Mouse (Mus musculus): ENCODE results near the gene Map2. TPM values are rescaled to one million over a fixed set of nuclear protein-coding genes. Genes with fewer than 3 reads are reported as not detected.
A peak's percentile ranks its signal among the peaks of the same experiment; 100 is the strongest.

The Map2 gene
- 489 and 491 TPM in 2 replicates for polyA plus RNA-seq (2014; fragmentation: Nextera tagmentation; extraction: Ambion mirVana)

GRCm38 (mm10) chr1:66175041-66175665 lies at the start of gene Map2:
TSS of gene Map2 (plus strand) at chr1:66175273.
- H3K4me3 ChIP-seq (replicated peaks; ENCODE audit: low read depth, low read length), result peak within 1 kb of the TSS; percentile 69
- no peaks in the 10 kb centered on the region for H3K27me3 ChIP-seq (ENCODE audit: control insufficient read depth, insufficient read depth, low read length)
- ATAC-seq (ENCODE audit: low FRiP score, low TSS enrichment) (peak; percentile 94), DNase-seq (peak; percentile 94)
- WGBS, result under 1% methylated on average over 59 of the region's 61 CpGs
- peak within 1 kb of the TSS; percentile 68 for H3K4me2 ChIP-seq (ENCODE audit: low read length)
- peaks cover 19% of the 10 kb centered on the region for H3K4me1 ChIP-seq (ENCODE audit: control insufficient read depth, insufficient read depth, low read length)
- peak within 1 kb of the TSS; percentile 93 for H3K27ac ChIP-seq (replicated peaks; ENCODE audit: low read depth, low read length)
- peak within 1 kb of the TSS; percentile 96 for H3K9ac ChIP-seq (replicated peaks; ENCODE audit: low read length)
- H3K36me3 ChIP-seq (ENCODE audit: control insufficient read depth, insufficient read depth, low read length), result no peaks in the 10 kb centered on the region
- no peaks in the 10 kb centered on the region for H3K9me3 ChIP-seq (ENCODE audit: control insufficient read depth, low read length)

GRCm38 (mm10) chr1:66133014-66133413 lies 42.1 kb upstream of the Map2 start:
- Histone ChIP-seq H3K4me3 (replicated peaks; ENCODE audit: low read depth, low read length) (no peak overlapping the region), H3K4me1 (ENCODE audit: control insufficient read depth, insufficient read depth, low read length) (no peaks in the 10 kb centered on the region), H3K27me3 (ENCODE audit: control insufficient read depth, insufficient read depth, low read length) (no peaks in the 10 kb centered on the region), H3K36me3 (ENCODE audit: control insufficient read depth, insufficient read depth, low read length) (no peaks in the 10 kb centered on the region), H3K27ac (replicated peaks; ENCODE audit: low read depth, low read length) (no peak overlapping the region), H3K4me2 (ENCODE audit: low read length) (no peak overlapping the region), H3K9me3 (ENCODE audit: control insufficient read depth, low read length) (no peaks in the 10 kb centered on the region), H3K9ac (replicated peaks; ENCODE audit: low read length) (no peak overlapping the region)
- ATAC-seq (ENCODE audit: low FRiP score, low TSS enrichment) (no peak), DNase-seq (no peak)

- H3K4me3 ChIP-seq (replicated peaks; ENCODE audit: low read depth, low read length), result no peak overlapping the region
- no peak overlapping the region for H3K27ac ChIP-seq (replicated peaks; ENCODE audit: low read depth, low read length)
- no peak overlapping the region for H3K9ac ChIP-seq (replicated peaks; ENCODE audit: low read length)
- ATAC-seq (ENCODE audit: low FRiP score, low TSS enrichment) (no peak), DNase-seq (no peak)
- no peak overlapping the region for H3K4me2 ChIP-seq (ENCODE audit: low read length)
- H3K36me3 ChIP-seq (ENCODE audit: control insufficient read depth, insufficient read depth, low read length), result no peaks in the 10 kb centered on the region
- no peaks in the 10 kb centered on the region for H3K4me1 ChIP-seq (ENCODE audit: control insufficient read depth, insufficient read depth, low read length)
- H3K9me3 ChIP-seq (ENCODE audit: control insufficient read depth, low read length), result no peaks in the 10 kb centered on the region
- H3K27me3 ChIP-seq (ENCODE audit: control insufficient read depth, insufficient read depth, low read length), result no peaks in the 10 kb centered on the region
Observed at GRCm38 (mm10) chr1:66135324-66135723, 39.7 kb upstream of the Map2 start.

GRCm38 (mm10) chr1:66140686-66141085 lies 34.4 kb upstream of the Map2 start:
- H3K4me1 ChIP-seq (ENCODE audit: control insufficient read depth, insufficient read depth, low read length), result no peaks in the 10 kb centered on the region
- no peak overlapping the region for H3K27ac ChIP-seq (replicated peaks; ENCODE audit: low read depth, low read length)
- no peak overlapping the region for H3K4me3 ChIP-seq (replicated peaks; ENCODE audit: low read depth, low read length)
- no peaks in the 10 kb centered on the region for H3K27me3 ChIP-seq (ENCODE audit: control insufficient read depth, insufficient read depth, low read length)
- H3K9ac ChIP-seq (replicated peaks; ENCODE audit: low read length), result no peak overlapping the region
- 86% methylated on average over 1 of the region's 1 CpGs for whole genome bisulfite sequencing
- ATAC-seq (ENCODE audit: low FRiP score, low TSS enrichment) (no peak), DNase-seq (no peak)
- no peaks in the 10 kb centered on the region for H3K9me3 ChIP-seq (ENCODE audit: control insufficient read depth, low read length)
- no peak overlapping the region for H3K4me2 ChIP-seq (ENCODE audit: low read length)
- no peaks in the 10 kb centered on the region for H3K36me3 ChIP-seq (ENCODE audit: control insufficient read depth, insufficient read depth, low read length)

- Histone ChIP-seq H3K9ac (replicated peaks; ENCODE audit: low read length) (no peak overlapping the region), H3K4me2 (ENCODE audit: low read length) (no peak overlapping the region), H3K4me3 (replicated peaks; ENCODE audit: low read depth, low read length) (no peak overlapping the region), H3K36me3 (ENCODE audit: control insufficient read depth, insufficient read depth, low read length) (no peaks in the 10 kb centered on the region), H3K27ac (replicated peaks; ENCODE audit: low read depth, low read length) (no peak overlapping the region), H3K4me1 (ENCODE audit: control insufficient read depth, insufficient read depth, low read length) (peaks cover 14% of the 10 kb centered on the region), H3K9me3 (ENCODE audit: control insufficient read depth, low read length) (no peaks in the 10 kb centered on the region), H3K27me3 (ENCODE audit: control insufficient read depth, insufficient read depth, low read length) (no peaks in the 10 kb centered on the region)
- no peak for DNase-seq
- 79% methylated on average over 3 of the region's 3 CpGs for WGBS
- no peak for ATAC-seq (ENCODE audit: low FRiP score, low TSS enrichment)
Observed at GRCm38 (mm10) chr1:66145180-66145579, 29.9 kb upstream of the Map2 start.

- Histone ChIP-seq H3K4me2 (ENCODE audit: low read length) (peak overlapping the region; percentile 20), H3K27me3 (ENCODE audit: control insufficient read depth, insufficient read depth, low read length) (no peaks in the 10 kb centered on the region), H3K4me1 (ENCODE audit: control insufficient read depth, insufficient read depth, low read length) (peaks cover 14% of the 10 kb centered on the region), H3K4me3 (replicated peaks; ENCODE audit: low read depth, low read length) (no peak overlapping the region), H3K9ac (replicated peaks; ENCODE audit: low read length) (no peak overlapping the region), H3K9me3 (ENCODE audit: control insufficient read depth, low read length) (no peaks in the 10 kb centered on the region), H3K36me3 (ENCODE audit: control insufficient read depth, insufficient read depth, low read length) (no peaks in the 10 kb centered on the region), H3K27ac (replicated peaks; ENCODE audit: low read depth, low read length) (peak overlapping the region; percentile 62)
- DNase-seq (peak; percentile 84), ATAC-seq (ENCODE audit: low FRiP score, low TSS enrichment) (peak; percentile 67; the same call in 1 of the 2 replicates)
- 14% methylated on average over 2 of the region's 2 CpGs for WGBS
Observed at GRCm38 (mm10) chr1:66148825-66149514, 26.1 kb upstream of the Map2 start.

- ATAC-seq (ENCODE audit: low FRiP score, low TSS enrichment) (no peak), DNase-seq (no peak)
- 85% methylated on average over 3 of the region's 3 CpGs for WGBS
- no peaks in the 10 kb centered on the region for H3K9me3 ChIP-seq (ENCODE audit: control insufficient read depth, low read length)
- H3K4me2 ChIP-seq (ENCODE audit: low read length), result no peak overlapping the region
- H3K9ac ChIP-seq (replicated peaks; ENCODE audit: low read length), result no peak overlapping the region
- no peak overlapping the region for H3K27ac ChIP-seq (replicated peaks; ENCODE audit: low read depth, low read length)
- H3K36me3 ChIP-seq (ENCODE audit: control insufficient read depth, insufficient read depth, low read length), result no peaks in the 10 kb centered on the region
- H3K27me3 ChIP-seq (ENCODE audit: control insufficient read depth, insufficient read depth, low read length), result no peaks in the 10 kb centered on the region
- H3K4me3 ChIP-seq (replicated peaks; ENCODE audit: low read depth, low read length), result no peak overlapping the region
- H3K4me1 ChIP-seq (ENCODE audit: control insufficient read depth, insufficient read depth, low read length), result peaks cover 14% of the 10 kb centered on the region
Observed at GRCm38 (mm10) chr1:66150806-66151205, 24.3 kb upstream of the Map2 start.

GRCm38 (mm10) chr1:66157135-66157534 lies 17.9 kb upstream of the Map2 start:
- Histone ChIP-seq H3K4me2 (ENCODE audit: low read length) (no peak overlapping the region), H3K27me3 (ENCODE audit: control insufficient read depth, insufficient read depth, low read length) (no peaks in the 10 kb centered on the region), H3K36me3 (ENCODE audit: control insufficient read depth, insufficient read depth, low read length) (no peaks in the 10 kb centered on the region), H3K27ac (replicated peaks; ENCODE audit: low read depth, low read length) (no peak overlapping the region), H3K4me1 (ENCODE audit: control insufficient read depth, insufficient read depth, low read length) (no peaks in the 10 kb centered on the region), H3K9me3 (ENCODE audit: control insufficient read depth, low read length) (no peaks in the 10 kb centered on the region), H3K9ac (replicated peaks; ENCODE audit: low read length) (no peak overlapping the region), H3K4me3 (replicated peaks; ENCODE audit: low read depth, low read length) (no peak overlapping the region)
- no peak for DNase-seq
- no peak for ATAC-seq (ENCODE audit: low FRiP score, low TSS enrichment)
- 73% methylated on average over 2 of the region's 2 CpGs for WGBS

GRCm38 (mm10) chr1:66157589-66157988 lies 17.5 kb upstream of the Map2 start:
- Histone ChIP-seq H3K36me3 (ENCODE audit: control insufficient read depth, insufficient read depth, low read length) (no peaks in the 10 kb centered on the region), H3K4me1 (ENCODE audit: control insufficient read depth, insufficient read depth, low read length) (no peaks in the 10 kb centered on the region), H3K4me3 (replicated peaks; ENCODE audit: low read depth, low read length) (no peak overlapping the region), H3K4me2 (ENCODE audit: low read length) (no peak overlapping the region), H3K9ac (replicated peaks; ENCODE audit: low read length) (no peak overlapping the region), H3K9me3 (ENCODE audit: control insufficient read depth, low read length) (no peaks in the 10 kb centered on the region), H3K27me3 (ENCODE audit: control insufficient read depth, insufficient read depth, low read length) (no peaks in the 10 kb centered on the region), H3K27ac (replicated peaks; ENCODE audit: low read depth, low read length) (no peak overlapping the region)
- ATAC-seq (ENCODE audit: low FRiP score, low TSS enrichment) (no peak), DNase-seq (no peak)

Data from midbrain, embryonic 14.5 days (tissue).